Mouse (Mus musculus): ENCODE measurements around the gene Speg.

- no peak for TF ChIP-seq CTCF (IDR thresholded peaks at IDR 0.05; ENCODE audit: borderline replicate concordance, control insufficient read depth, extremely low read depth, insufficient read depth, low read length, poor library complexity)
- TF ChIP-seq POLR2A (IDR thresholded peaks at IDR 0.05; ENCODE audit: control insufficient read depth, extremely low read depth, insufficient read depth, low read length, poor library complexity) = no peak
Observed at GRCm38 (mm10) chr1:75447265-75448051, 72.4 kb downstream of the Speg start.
